In genomic region chr7:98326051-98326450, GRCm38 (mm10) we compare ENCODE assay signal across 16 mouse cellular contexts. TPM values are rescaled to one million over a fixed set of nuclear protein-coding genes. Genes with fewer than 3 reads are reported as not detected.
"Had no signal": no experiment of that assay in that cellular context is flagged by ENCODE, and none has a peak within 500 bp of the region (broad histone marks: within the 10 kb centered on the region; RNA-seq: fewer than 3 reads in every experiment).

No protein-coding gene starts in this region.

- H3K4me3 ChIP-seq: neural tube, embryonic 15.5 days; stomach, embryonic 15.5 days had no signal

- H3K27ac ChIP-seq: neural tube, embryonic 15.5 days; stomach, embryonic 15.5 days; stomach, postnatal 0 days had no signal

- H3K9me3 ChIP-seq: neural tube, embryonic 15.5 days; stomach, embryonic 15.5 days had no signal

- H3K9ac ChIP-seq: neural tube, embryonic 15.5 days; stomach, embryonic 15.5 days had no signal

- H3K36me3 ChIP-seq: neural tube, embryonic 15.5 days; stomach, embryonic 15.5 days had no signal

- H3K27me3 ChIP-seq: neural tube, embryonic 15.5 days; stomach, embryonic 15.5 days had no signal

- DNase-seq: retina, postnatal 1 day; right cerebral cortex, adult 18-20 months; right cerebral cortex, postnatal 14 days; right cerebral cortex, postnatal 25 days; right cerebral cortex, postnatal 4 days; spleen, adult 18-20 months; thymus, adult 18-20 months; thymus, adult 2 months; thymus, postnatal 14 days; thymus, postnatal 25 days; thymus, postnatal 36 days; thymus, postnatal 4 days had no signal

- H3K4me2 ChIP-seq: neural tube, embryonic 15.5 days; stomach, embryonic 15.5 days had no signal

RNA-seq across cellular contexts. Expression of gene Tsku, which starts 35.1 kb away (rescaled TPM):
- total RNA-seq: neutrophil, adult 5-6 weeks had no signal
